11 mouse cellular contexts compared by ENCODE assay signal in the genomic region with DNA sequence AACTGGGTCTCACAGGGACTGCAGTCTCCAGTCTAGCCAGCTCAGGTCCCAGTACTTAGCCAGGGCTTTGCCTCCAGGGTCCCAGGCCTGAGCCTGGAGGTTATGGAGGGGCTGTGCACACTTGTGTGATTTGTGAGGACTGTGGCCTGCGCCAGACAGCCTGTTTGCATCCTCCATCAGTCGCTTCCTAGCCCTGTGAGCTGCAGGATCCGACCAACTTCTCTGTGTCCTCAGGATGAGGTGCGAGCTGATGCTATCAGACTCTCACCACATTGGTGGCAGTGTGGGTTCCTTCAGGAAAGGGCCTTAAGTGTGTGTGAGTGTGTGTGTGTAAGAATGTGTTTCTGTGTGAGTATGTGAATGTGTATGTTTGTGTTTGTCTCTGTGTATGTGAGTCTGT. TPM values are rescaled to one million over a fixed set of nuclear protein-coding genes. Genes with fewer than 3 reads are reported as not detected.
DNase-seq lines count a peak whose midpoint lies in the region; ATAC-seq and TF ChIP-seq lines count a peak whose summit lies in the region.
"Had no signal": no experiment of that assay in that cellular context is flagged by ENCODE, and none has a peak within 500 bp of the region (broad histone marks: within the 10 kb centered on the region; RNA-seq: fewer than 3 reads in every experiment).

No protein-coding gene starts in this region.

- H3K4me3 ChIP-seq in heart, embryonic 10.5 days: no peak overlapping the region
- no peak overlapping the region for H3K4me3 ChIP-seq in lung, embryonic 15.5 days
- no peak overlapping the region for H3K4me3 ChIP-seq in lung, adult 2 months (replicated peaks; ENCODE audit: extremely low read depth, low read depth, low read length)
- no peak overlapping the region for H3K4me3 ChIP-seq in hindbrain, embryonic 14.5 days (replicated peaks; ENCODE audit: low read length)
- no peak overlapping the region for H3K4me3 ChIP-seq in neural tube, embryonic 12.5 days
- H3K4me3 ChIP-seq: heart, adult 2 months; hindbrain, embryonic 15.5 days had no signal

- H3K4me1 ChIP-seq in heart, embryonic 10.5 days: peaks cover 58% of the 10 kb centered on the region
- H3K4me1 ChIP-seq in lung, embryonic 15.5 days: peaks cover 34% of the 10 kb centered on the region
- H3K4me1 ChIP-seq in lung, adult 2 months (ENCODE audit: control insufficient read depth, insufficient read depth, low read length): peaks cover 6% of the 10 kb centered on the region
- peaks cover 28% of the 10 kb centered on the region for H3K4me1 ChIP-seq in hindbrain, embryonic 14.5 days (replicated peaks; ENCODE audit: control insufficient read depth, insufficient read depth, low read length)
- peaks cover 42% of the 10 kb centered on the region for H3K4me1 ChIP-seq in neural tube, embryonic 12.5 days

- H3K36me3 ChIP-seq in heart, embryonic 10.5 days: no peaks in the 10 kb centered on the region
- H3K36me3 ChIP-seq in lung, embryonic 15.5 days: no peaks in the 10 kb centered on the region
- no peaks in the 10 kb centered on the region for H3K36me3 ChIP-seq in hindbrain, embryonic 14.5 days (replicated peaks; ENCODE audit: control insufficient read depth, insufficient read depth)
- no peaks in the 10 kb centered on the region for H3K36me3 ChIP-seq in neural tube, embryonic 12.5 days
- H3K36me3 ChIP-seq: hindbrain, embryonic 15.5 days had no signal

- TF ChIP-seq POLR2A in lung, adult 2 months (IDR thresholded peaks at IDR 0.05; ENCODE audit: borderline replicate concordance, extremely low read depth, low read depth, low read length): no peak

- no peak for ATAC-seq in lung, embryonic 15.5 days (ENCODE audit: borderline replicate concordance, extremely low read depth, low FRiP score, low TSS enrichment)
- no peak for ATAC-seq in hindbrain, embryonic 14.5 days (ENCODE audit: low FRiP score)
- ATAC-seq in neural tube, embryonic 12.5 days (ENCODE audit: low FRiP score, low read depth): no peak

- intact Hi-C loops in left cerebral cortex, postnatal 14 days (cut with DNase I): no loop called here

- H3K4me2 ChIP-seq in lung, embryonic 15.5 days: no peak overlapping the region
- no peak overlapping the region for H3K4me2 ChIP-seq in hindbrain, embryonic 14.5 days (replicated peaks)
- 0 out of 2 replicates have a peak overlapping the region, but pooled peaks have one; percentile 8 for H3K4me2 ChIP-seq in neural tube, embryonic 12.5 days (replicated peaks)
- H3K4me2 ChIP-seq: hindbrain, embryonic 15.5 days had no signal

- peak overlapping the region; percentile 72; the same call in 1 of the 2 replicates for H3K27ac ChIP-seq in heart, embryonic 10.5 days
- peak overlapping the region; percentile 63 for H3K27ac ChIP-seq in lung, embryonic 15.5 days
- H3K27ac ChIP-seq in hindbrain, embryonic 14.5 days: no peak overlapping the region
- H3K27ac ChIP-seq in neural tube, embryonic 12.5 days: peak overlapping the region; percentile 4; the same call in 1 of the 2 replicates
- H3K27ac ChIP-seq: heart, adult 2 months; hindbrain, embryonic 15.5 days had no signal

- WGBS in heart, embryonic 10.5 days: 40% methylated on average over 4 of the region's 4 CpGs
- 39% methylated on average over 4 of the region's 4 CpGs for WGBS in lung, embryonic 15.5 days
- WGBS in lung, adult 2 months: 74% methylated on average over 4 of the region's 4 CpGs
- 61% methylated on average over 4 of the region's 4 CpGs for WGBS in hindbrain, embryonic 14.5 days
- 53% methylated on average over 4 of the region's 4 CpGs for WGBS in neural tube, embryonic 12.5 days

- TF ChIP-seq CTCF in lung, adult 2 months (IDR thresholded peaks at IDR 0.05; ENCODE audit: insufficient read depth, low read length): no peak

- H3K9me3 ChIP-seq in heart, embryonic 10.5 days: no peaks in the 10 kb centered on the region
- H3K9me3 ChIP-seq in lung, embryonic 15.5 days: no peaks in the 10 kb centered on the region
- H3K9me3 ChIP-seq in hindbrain, embryonic 14.5 days (ENCODE audit: control insufficient read depth, low read length): no peaks in the 10 kb centered on the region
- no peaks in the 10 kb centered on the region for H3K9me3 ChIP-seq in neural tube, embryonic 12.5 days
- H3K9me3 ChIP-seq: hindbrain, embryonic 15.5 days had no signal

- no peaks in the 10 kb centered on the region for H3K27me3 ChIP-seq in heart, embryonic 10.5 days (ENCODE audit: insufficient read depth, poor library complexity, severe bottlenecking)
- H3K27me3 ChIP-seq in lung, embryonic 15.5 days: no peaks in the 10 kb centered on the region
- H3K27me3 ChIP-seq in hindbrain, embryonic 14.5 days (ENCODE audit: control insufficient read depth, insufficient read depth, low read length): no peaks in the 10 kb centered on the region
- no peaks in the 10 kb centered on the region for H3K27me3 ChIP-seq in neural tube, embryonic 12.5 days (replicated peaks)
- H3K27me3 ChIP-seq: hindbrain, embryonic 15.5 days had no signal

- no peak for DNase-seq in heart, embryonic 10.5 days (ENCODE audit: low spot score)
- no peak for DNase-seq in heart, adult 11 months
- DNase-seq in lung, adult 2 months: no peak
- no peak for DNase-seq in hindbrain, embryonic 14.5 days (ENCODE audit: low spot score)
- no peak for DNase-seq in spleen, postnatal 36 days (ENCODE audit: low spot score in 2 of 2)
- no peak for DNase-seq in left cerebral cortex, postnatal 14 days (ENCODE audit: low spot score in 2 of 2)
- DNase-seq: cerebellum, adult 11-12 months; heart, adult 2 months had no signal

- no peak overlapping the region for H3K9ac ChIP-seq in lung, embryonic 15.5 days
- peak overlapping the region; percentile 29; the same call in 1 of the 2 replicates for H3K9ac ChIP-seq in hindbrain, embryonic 14.5 days
- H3K9ac ChIP-seq in neural tube, embryonic 12.5 days: peak overlapping the region; percentile 40; the same call in 1 of the 2 replicates
- H3K9ac ChIP-seq: hindbrain, embryonic 15.5 days had no signal

RNA-seq across cellular contexts. Expression of gene 1700001O22Rik, which starts 16.0 kb away (rescaled TPM):
- 1.3 and 1.8 TPM in 2 replicates for polyA plus RNA-seq in heart, embryonic 10.5 days (2016; fragmentation: Nextera tagmentation; extraction: Ambion mirVana)
- 4.7 and 6.0 TPM in 2 replicates for polyA plus RNA-seq in lung, embryonic 15.5 days (2015; fragmentation: Nextera tagmentation; extraction: Ambion mirVana)
- 1.8 and 2.2 TPM in 2 replicates for polyA plus RNA-seq in lung, adult 2 months (2012; rRNA removed)
- 0.87 and 2.1 TPM in 2 replicates for polyA plus RNA-seq in hindbrain, embryonic 14.5 days (2014; fragmentation: Nextera tagmentation; extraction: Ambion mirVana)
- polyA plus RNA-seq in neural tube, embryonic 12.5 days (2016; fragmentation: Nextera tagmentation; extraction: Ambion mirVana): 2.0 and 2.6 TPM in 2 replicates
- 1 to 10 TPM; 2.4 to 3.6 TPM for total RNA-seq in left cerebral cortex, postnatal 14 days (2021)

RNA-seq across cellular contexts. Expression of gene Ntmt1, which starts 20.2 kb away (rescaled TPM):
- polyA plus RNA-seq in heart, embryonic 10.5 days (2016; fragmentation: Nextera tagmentation; extraction: Ambion mirVana): 102 and 116 TPM in 2 replicates
- 82.9 and 87.2 TPM in 2 replicates for polyA plus RNA-seq in lung, embryonic 15.5 days (2015; fragmentation: Nextera tagmentation; extraction: Ambion mirVana)
- polyA plus RNA-seq in lung, adult 2 months (2012; rRNA removed): 20.2 and 23.4 TPM in 2 replicates
- polyA plus RNA-seq in hindbrain, embryonic 14.5 days (2014; fragmentation: Nextera tagmentation; extraction: Ambion mirVana): 102 and 103 TPM in 2 replicates
- polyA plus RNA-seq in neural tube, embryonic 12.5 days (2016; fragmentation: Nextera tagmentation; extraction: Ambion mirVana): 111 and 119 TPM in 2 replicates
- total RNA-seq in left cerebral cortex, postnatal 14 days (2021): 10 to 100 TPM; 39.6 to 40.7 TPM

RNA-seq across cellular contexts. Expression of gene Asb6, which starts 42.7 kb away (rescaled TPM):
- polyA plus RNA-seq in heart, embryonic 10.5 days (2016; fragmentation: Nextera tagmentation; extraction: Ambion mirVana): 31.3 and 40.1 TPM in 2 replicates
- 31.8 and 34.0 TPM in 2 replicates for polyA plus RNA-seq in lung, embryonic 15.5 days (2015; fragmentation: Nextera tagmentation; extraction: Ambion mirVana)
- polyA plus RNA-seq in lung, adult 2 months (2012; rRNA removed): 42.0 and 44.8 TPM in 2 replicates
- 37.6 and 39.3 TPM in 2 replicates for polyA plus RNA-seq in hindbrain, embryonic 14.5 days (2014; fragmentation: Nextera tagmentation; extraction: Ambion mirVana)
- polyA plus RNA-seq in neural tube, embryonic 12.5 days (2016; fragmentation: Nextera tagmentation; extraction: Ambion mirVana): 38.0 and 41.3 TPM in 2 replicates
- 10 to 100 TPM; 30.7 to 35.9 TPM for total RNA-seq in left cerebral cortex, postnatal 14 days (2021)

RNA-seq across cellular contexts. Expression of gene Prrx2, which starts 47.3 kb away (rescaled TPM):
- polyA plus RNA-seq in heart, embryonic 10.5 days (2016; fragmentation: Nextera tagmentation; extraction: Ambion mirVana): 49.1 and 73.9 TPM in 2 replicates
- 9.7 and 12.5 TPM in 2 replicates for polyA plus RNA-seq in lung, embryonic 15.5 days (2015; fragmentation: Nextera tagmentation; extraction: Ambion mirVana)
- 6.2 and 6.6 TPM in 2 replicates for polyA plus RNA-seq in lung, adult 2 months (2012; rRNA removed)
- 3.7 and 3.9 TPM in 2 replicates for polyA plus RNA-seq in hindbrain, embryonic 14.5 days (2014; fragmentation: Nextera tagmentation; extraction: Ambion mirVana)
- polyA plus RNA-seq in neural tube, embryonic 12.5 days (2016; fragmentation: Nextera tagmentation; extraction: Ambion mirVana): 9.8 and 11.3 TPM in 2 replicates
- 1 to 10 TPM; 2.3 to 3.3 TPM for total RNA-seq in left cerebral cortex, postnatal 14 days (2021)
